Mouse (Mus musculus): ENCODE measurements around the gene Tm7sf2. TPM values are rescaled to one million over a fixed set of nuclear protein-coding genes. Genes with fewer than 3 reads are reported as not detected.
A peak's percentile ranks its signal among the peaks of the same experiment; 100 is the strongest.

Tm7sf2 gene
- polyA plus RNA-seq, 1 experiment from 2014 or later, result 43.7 TPM

DNA sequence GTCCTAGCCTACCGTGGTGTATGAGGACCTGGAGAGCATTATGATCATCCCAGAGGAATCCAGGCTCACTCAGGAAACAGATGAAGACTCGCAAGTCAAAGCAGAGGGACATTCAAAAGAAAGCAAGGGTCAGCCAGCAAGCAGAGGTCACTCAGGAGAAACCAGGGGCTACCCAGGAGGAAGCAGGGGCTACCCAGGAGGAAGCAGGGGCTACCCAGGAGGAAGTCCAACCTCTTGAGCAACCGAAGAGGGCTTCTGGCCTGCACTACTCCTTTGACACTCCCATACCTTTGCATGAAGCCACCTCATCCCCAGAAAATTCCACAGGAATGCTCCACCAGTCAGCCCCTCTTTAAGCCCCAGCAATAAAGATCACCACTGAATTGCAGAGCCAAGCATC lies 29.7 kb upstream of the Tm7sf2 start:
- WGBS, result 94% methylated on average over 3 of the region's 3 CpGs
- DNase-seq, result no peak
- H3K9me3 ChIP-seq (ENCODE audit: control insufficient read depth, low read length), result no peaks in the 10 kb centered on the region

DNA sequence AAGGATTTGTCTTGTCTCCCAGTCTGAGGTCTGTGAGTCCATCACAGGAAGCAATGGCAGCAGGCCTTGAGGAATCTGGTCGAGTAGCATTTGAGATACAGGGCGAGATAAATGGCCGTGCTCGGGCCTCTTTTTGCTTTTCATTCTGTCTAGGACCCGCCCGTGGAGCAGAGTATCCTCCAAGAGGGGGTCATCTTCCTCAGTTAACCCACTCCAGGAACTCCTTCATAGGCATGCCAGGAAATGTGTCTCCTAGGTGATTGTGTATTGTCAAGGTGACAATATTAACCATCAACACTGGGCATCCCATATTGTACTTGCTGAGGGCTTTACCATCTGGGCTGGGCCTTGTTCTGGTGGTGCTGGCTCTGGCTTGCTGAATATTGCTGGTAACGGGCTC lies 25.9 kb upstream of the Tm7sf2 start, which contains the start of gene AC131692.1:
TSS of gene AC131692.1 (plus strand) at position 301 of the 400 bp plus-strand sequence.
- 90% methylated on average over 7 of the region's 7 CpGs for WGBS
- H3K9ac ChIP-seq (replicated peaks; ENCODE audit: low read length), result no peak within 1 kb of the TSS

More for the DNA sequence above, 29.7 kb upstream of the Tm7sf2 start:
- Histone ChIP-seq H3K36me3 (ENCODE audit: control insufficient read depth, insufficient read depth, low read length) (no peaks in the 10 kb centered on the region), H3K9ac (replicated peaks; ENCODE audit: low read length) (no peak overlapping the region), H3K4me2 (ENCODE audit: low read length) (no peak overlapping the region), H3K27ac (replicated peaks; ENCODE audit: low read depth, low read length) (no peak overlapping the region), H3K27me3 (ENCODE audit: control insufficient read depth, insufficient read depth, low read length) (no peaks in the 10 kb centered on the region), H3K4me3 (replicated peaks; ENCODE audit: low read depth, low read length) (no peak overlapping the region), H3K4me1 (ENCODE audit: control insufficient read depth, insufficient read depth, low read length) (no peaks in the 10 kb centered on the region)
- ATAC-seq (ENCODE audit: low FRiP score, low TSS enrichment), result no peak

DNA sequence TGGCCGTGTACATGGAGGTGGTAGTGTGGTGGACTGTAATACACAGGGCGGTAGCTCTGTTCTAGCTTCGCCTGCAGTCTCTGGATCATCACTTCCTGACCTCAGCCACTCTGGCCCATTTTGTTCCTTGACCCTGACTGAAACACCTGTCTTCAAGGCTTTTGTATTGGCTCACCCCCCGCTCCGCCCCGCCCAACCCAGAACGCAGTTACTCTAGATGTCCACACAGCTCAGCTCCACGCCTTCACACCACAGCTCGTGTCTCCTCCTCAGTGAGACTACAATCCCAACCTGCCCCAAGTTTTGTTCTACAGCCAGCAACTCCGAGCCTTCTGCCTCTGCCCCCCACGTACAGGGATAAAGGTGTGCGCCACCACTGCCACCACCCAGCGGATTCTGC lies 20.7 kb upstream of the Tm7sf2 start:
- no peak overlapping the region for H3K27ac ChIP-seq (replicated peaks; ENCODE audit: low read depth, low read length)
- no peak for ATAC-seq (ENCODE audit: low FRiP score, low TSS enrichment)
- H3K36me3 ChIP-seq (ENCODE audit: control insufficient read depth, insufficient read depth, low read length), result peaks cover 5% of the 10 kb centered on the region; the same call in 1 of the 2 replicates
- no peak overlapping the region for H3K4me2 ChIP-seq (ENCODE audit: low read length)
- peaks cover 15% of the 10 kb centered on the region for H3K4me1 ChIP-seq (ENCODE audit: control insufficient read depth, insufficient read depth, low read length)
- no peak for DNase-seq
- no peaks in the 10 kb centered on the region for H3K9me3 ChIP-seq (ENCODE audit: control insufficient read depth, low read length)
- H3K9ac ChIP-seq (replicated peaks; ENCODE audit: low read length), result no peak overlapping the region
- no peaks in the 10 kb centered on the region for H3K27me3 ChIP-seq (ENCODE audit: control insufficient read depth, insufficient read depth, low read length)
- WGBS, result 94% methylated on average over 13 of the region's 13 CpGs
- no peak overlapping the region for H3K4me3 ChIP-seq (replicated peaks; ENCODE audit: low read depth, low read length)

More for the DNA sequence above, 25.9 kb upstream of the Tm7sf2 start, which contains the start of gene AC131692.1:
- Histone ChIP-seq H3K9me3 (ENCODE audit: control insufficient read depth, low read length) (no peaks in the 10 kb centered on the region), H3K4me1 (ENCODE audit: control insufficient read depth, insufficient read depth, low read length) (no peaks in the 10 kb centered on the region), H3K36me3 (ENCODE audit: control insufficient read depth, insufficient read depth, low read length) (peaks cover 5% of the 10 kb centered on the region; the same call in 1 of the 2 replicates), H3K4me3 (replicated peaks; ENCODE audit: low read depth, low read length) (no peak within 1 kb of the TSS), H3K4me2 (ENCODE audit: low read length) (no peak within 1 kb of the TSS), H3K27ac (replicated peaks; ENCODE audit: low read depth, low read length) (no peak within 1 kb of the TSS), H3K27me3 (ENCODE audit: control insufficient read depth, insufficient read depth, low read length) (no peaks in the 10 kb centered on the region)
- no peak for DNase-seq
- no peak for ATAC-seq (ENCODE audit: low FRiP score, low TSS enrichment)

DNA sequence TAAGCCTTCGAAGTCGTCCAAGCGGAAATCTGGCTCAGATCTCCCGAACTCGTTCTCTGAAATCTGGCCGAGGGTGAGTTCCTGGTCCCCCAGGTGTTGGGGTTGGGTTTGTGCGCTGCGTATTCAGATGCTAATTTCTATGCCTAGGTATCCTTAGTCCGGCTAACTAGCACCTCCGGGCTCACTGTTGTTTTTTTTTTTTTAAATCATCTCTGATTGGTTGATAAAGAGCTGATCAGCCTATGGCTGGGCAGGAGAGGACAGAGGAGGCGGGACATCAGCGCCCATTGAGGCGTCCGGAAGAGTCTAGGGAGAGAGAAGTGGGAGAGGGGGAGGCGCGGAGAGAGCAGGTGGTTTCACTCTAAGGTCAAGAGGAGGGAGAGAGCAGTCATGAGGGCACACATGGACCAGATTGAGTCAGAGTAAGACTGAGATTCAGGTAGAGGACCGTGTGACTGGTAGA lies 17.3 kb upstream of the Tm7sf2 start:
- no peak overlapping the region for H3K27ac ChIP-seq (replicated peaks; ENCODE audit: low read depth, low read length)
- H3K36me3 ChIP-seq (ENCODE audit: control insufficient read depth, insufficient read depth, low read length), result peaks cover 21% of the 10 kb centered on the region
- under 1% methylated on average over 17 of the region's 17 CpGs for WGBS
- no peaks in the 10 kb centered on the region for H3K9me3 ChIP-seq (ENCODE audit: control insufficient read depth, low read length)
- DNase-seq (peak; percentile 65), ATAC-seq (ENCODE audit: low FRiP score, low TSS enrichment) (0 out of 2 replicates have a peak, but pooled peaks have one; percentile 51)
- no peak overlapping the region; the same call in 1 of the 2 replicates for H3K9ac ChIP-seq (replicated peaks; ENCODE audit: low read length)
- H3K4me3 ChIP-seq (replicated peaks; ENCODE audit: low read depth, low read length), result peak overlapping the region; percentile 69
- H3K4me2 ChIP-seq (ENCODE audit: low read length), result peak overlapping the region; percentile 88
- peaks cover 16% of the 10 kb centered on the region for H3K4me1 ChIP-seq (ENCODE audit: control insufficient read depth, insufficient read depth, low read length)
- H3K27me3 ChIP-seq (ENCODE audit: control insufficient read depth, insufficient read depth, low read length), result no peaks in the 10 kb centered on the region

DNA sequence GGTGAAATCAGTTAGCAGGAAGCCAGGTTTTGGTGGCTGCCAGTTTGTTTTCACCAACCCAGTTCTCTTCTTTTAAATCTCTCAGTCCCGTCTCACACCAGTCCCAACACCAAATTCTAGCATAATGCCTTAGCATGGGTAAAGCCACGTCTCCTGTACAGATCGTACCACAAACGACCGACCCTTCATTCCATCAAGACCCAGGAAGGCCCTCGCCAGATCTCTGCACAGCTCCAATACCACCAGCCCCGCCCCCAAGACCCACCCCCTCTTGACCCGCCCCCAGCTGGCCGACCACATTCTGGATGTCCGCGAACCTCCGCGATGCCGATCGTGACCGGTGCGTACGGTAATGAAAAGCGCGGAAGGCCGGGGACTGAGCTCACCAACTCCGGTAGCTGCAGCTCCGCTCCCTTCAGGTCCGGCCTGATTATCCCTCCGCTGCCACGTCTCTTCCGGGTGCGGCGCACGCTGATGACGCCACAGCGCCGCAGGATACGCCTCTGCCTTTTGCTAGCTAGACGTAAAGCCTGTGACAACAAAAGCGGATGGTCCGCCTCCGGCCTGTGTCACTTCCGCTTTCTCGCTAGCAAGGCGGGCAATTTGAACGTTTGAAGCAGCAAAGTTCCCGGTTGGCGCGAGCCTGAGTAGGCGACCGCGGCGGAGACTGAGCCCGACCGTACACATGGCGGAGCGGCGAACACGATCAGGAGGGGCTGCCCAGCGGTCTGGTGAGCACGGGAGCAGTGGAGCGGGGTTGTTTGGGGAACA lies 16.5 kb upstream of the Tm7sf2 start, which contains the start of the genes Zfpl1 and Cdca5:
TSS of gene Zfpl1 (minus strand) at position 479 of the 771 bp plus-strand sequence.
TSS of gene Cdca5 (plus strand) at position 506 of the 771 bp plus-strand sequence.
- ATAC-seq (ENCODE audit: low FRiP score, low TSS enrichment) (peak; percentile 89), DNase-seq (peak; percentile 99)
- H3K9me3 ChIP-seq (ENCODE audit: control insufficient read depth, low read length), result no peaks in the 10 kb centered on the region
- peaks cover 16% of the 10 kb centered on the region for H3K4me1 ChIP-seq (ENCODE audit: control insufficient read depth, insufficient read depth, low read length)
- H3K27ac ChIP-seq (replicated peaks; ENCODE audit: low read depth, low read length), result peak within 1 kb of the TSS; percentile 74
- H3K4me3 ChIP-seq (replicated peaks; ENCODE audit: low read depth, low read length), result peak within 1 kb of the TSS; percentile 69
- no peaks in the 10 kb centered on the region for H3K27me3 ChIP-seq (ENCODE audit: control insufficient read depth, insufficient read depth, low read length)
- H3K36me3 ChIP-seq (ENCODE audit: control insufficient read depth, insufficient read depth, low read length), result peaks cover 26% of the 10 kb centered on the region
- WGBS, result under 1% methylated on average over 58 of the region's 58 CpGs
- H3K4me2 ChIP-seq (ENCODE audit: low read length), result peak within 1 kb of the TSS; percentile 88
- peak within 1 kb of the TSS; percentile 69 for H3K9ac ChIP-seq (replicated peaks; ENCODE audit: low read length)

DNA sequence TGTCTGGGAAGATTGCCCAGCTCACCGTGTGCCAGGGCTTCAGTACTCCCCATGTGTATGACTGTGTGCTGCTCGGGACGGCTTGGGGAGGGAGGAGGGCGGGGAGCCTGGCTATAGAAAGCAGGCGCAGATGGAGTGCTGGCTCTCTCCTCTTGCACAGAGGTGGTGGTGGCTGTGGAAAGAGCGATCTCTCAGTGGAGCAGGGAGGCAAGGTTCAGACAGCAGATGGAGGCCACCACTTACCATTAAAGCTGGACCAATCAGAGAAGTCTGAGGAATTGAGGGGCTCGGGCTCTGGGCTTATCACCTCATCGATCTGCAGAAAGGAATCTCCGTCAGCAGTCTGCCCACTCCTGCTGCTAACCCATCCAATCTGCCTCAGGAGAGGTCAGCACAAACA lies 14.0 kb upstream of the Tm7sf2 start, which contains the start of gene Gm28374:
TSS of gene Gm28374 (minus strand) at position 101 of the 400 bp plus-strand sequence.
- H3K4me1 ChIP-seq (ENCODE audit: control insufficient read depth, insufficient read depth, low read length), result peaks cover 16% of the 10 kb centered on the region
- no peak within 1 kb of the TSS for H3K27ac ChIP-seq (replicated peaks; ENCODE audit: low read depth, low read length)
- H3K4me3 ChIP-seq (replicated peaks; ENCODE audit: low read depth, low read length), result no peak within 1 kb of the TSS
- DNase-seq (no peak), ATAC-seq (ENCODE audit: low FRiP score, low TSS enrichment) (no peak)
- 93% methylated on average over 9 of the region's 9 CpGs for WGBS
- no peak within 1 kb of the TSS for H3K4me2 ChIP-seq (ENCODE audit: low read length)
- H3K9ac ChIP-seq (replicated peaks; ENCODE audit: low read length), result no peak within 1 kb of the TSS
- no peaks in the 10 kb centered on the region for H3K9me3 ChIP-seq (ENCODE audit: control insufficient read depth, low read length)
- no peaks in the 10 kb centered on the region for H3K27me3 ChIP-seq (ENCODE audit: control insufficient read depth, insufficient read depth, low read length)
- H3K36me3 ChIP-seq (ENCODE audit: control insufficient read depth, insufficient read depth, low read length), result peaks cover 26% of the 10 kb centered on the region

DNA sequence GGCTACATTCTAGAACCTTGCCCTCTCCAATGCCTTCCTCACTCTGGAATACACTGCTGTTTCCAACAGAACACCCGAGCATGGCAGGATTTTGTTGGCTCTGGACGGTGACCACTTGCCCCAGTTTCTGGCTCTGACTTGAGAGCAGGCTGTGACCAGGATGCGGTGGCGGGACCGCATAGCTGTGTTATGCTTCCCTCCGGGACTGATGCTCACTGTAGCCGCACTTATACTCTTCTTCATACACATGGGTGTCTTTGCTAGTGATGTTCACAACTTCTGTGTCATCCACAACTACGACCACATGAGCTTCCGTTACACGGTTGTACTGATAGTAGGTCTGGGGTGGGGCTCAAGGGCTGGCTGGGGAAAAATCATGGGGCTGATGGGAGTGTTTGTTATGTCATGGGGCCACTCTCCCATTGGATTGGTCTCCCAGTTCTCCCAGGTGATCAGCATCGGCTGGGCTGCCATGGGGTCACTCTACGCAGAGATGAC lies 11.9 kb upstream of the Tm7sf2 start, which contains the start of gene Tmem262:
TSS of gene Tmem262 (plus strand) at position 51 of the 498 bp plus-strand sequence.
- Histone ChIP-seq H3K4me1 (ENCODE audit: control insufficient read depth, insufficient read depth, low read length) (peaks cover 17% of the 10 kb centered on the region), H3K36me3 (ENCODE audit: control insufficient read depth, insufficient read depth, low read length) (peaks cover 27% of the 10 kb centered on the region), H3K27ac (replicated peaks; ENCODE audit: low read depth, low read length) (no peak within 1 kb of the TSS), H3K9ac (replicated peaks; ENCODE audit: low read length) (no peak within 1 kb of the TSS), H3K4me3 (replicated peaks; ENCODE audit: low read depth, low read length) (no peak within 1 kb of the TSS), H3K4me2 (ENCODE audit: low read length) (no peak within 1 kb of the TSS), H3K27me3 (ENCODE audit: control insufficient read depth, insufficient read depth, low read length) (no peaks in the 10 kb centered on the region), H3K9me3 (ENCODE audit: control insufficient read depth, low read length) (no peaks in the 10 kb centered on the region)
- no peak for ATAC-seq (ENCODE audit: low FRiP score, low TSS enrichment)
- 96% methylated on average over 12 of the region's 12 CpGs for WGBS
- DNase-seq, result no peak

DNA sequence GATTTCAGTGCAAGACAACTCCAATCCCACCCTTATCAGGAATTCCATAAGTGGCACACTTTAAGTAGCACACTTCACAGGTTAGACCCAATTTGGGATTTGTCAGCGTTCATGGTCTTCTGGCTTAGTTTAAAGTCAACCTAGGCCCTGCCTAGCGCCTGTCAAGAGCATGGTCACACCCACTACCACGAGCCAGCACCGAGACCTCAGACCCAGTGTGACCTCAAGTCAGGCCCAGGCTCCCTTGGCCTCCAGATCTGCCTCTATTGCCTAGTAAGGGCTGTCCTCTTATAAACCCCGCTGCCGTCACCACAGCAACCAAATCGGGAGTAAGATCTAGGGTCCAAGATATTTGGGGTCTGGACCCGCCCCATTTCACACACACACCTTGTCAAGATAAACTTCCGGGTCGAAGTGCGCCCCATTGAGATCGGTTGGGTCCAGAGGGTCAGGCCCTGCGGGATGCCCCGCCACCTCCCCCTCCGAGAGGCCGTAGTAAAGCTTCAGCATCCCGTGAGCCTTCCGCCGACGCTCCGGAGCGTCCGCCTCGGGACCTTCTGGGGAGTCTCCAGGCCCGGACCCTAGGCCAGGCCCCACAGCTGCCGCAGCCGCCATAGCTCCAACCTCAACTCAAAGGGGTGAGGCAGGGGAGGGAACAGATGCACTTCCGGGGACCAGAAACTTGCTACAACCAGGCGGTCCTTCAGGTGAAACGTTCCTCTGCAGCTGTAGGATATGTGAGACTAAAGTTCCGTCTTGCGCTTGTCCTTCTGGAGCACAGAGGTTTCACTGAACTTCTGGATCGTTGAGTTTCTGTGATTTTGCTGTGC lies 8.6 kb upstream of the Tm7sf2 start, which contains the start of gene Vps51:
TSS of gene Vps51 (minus strand) at position 668 of the 830 bp plus-strand sequence.
- WGBS, result 2% methylated on average over 33 of the region's 33 CpGs
- H3K27ac ChIP-seq (replicated peaks; ENCODE audit: low read depth, low read length), result peak within 1 kb of the TSS; percentile 81
- no peaks in the 10 kb centered on the region for H3K27me3 ChIP-seq (ENCODE audit: control insufficient read depth, insufficient read depth, low read length)
- peak within 1 kb of the TSS; percentile 69 for H3K9ac ChIP-seq (replicated peaks; ENCODE audit: low read length)
- H3K4me2 ChIP-seq (ENCODE audit: low read length), result peak within 1 kb of the TSS; percentile 91
- DNase-seq, result peak; percentile 93
- ATAC-seq (ENCODE audit: low FRiP score, low TSS enrichment), result peak; percentile 86
- peaks cover 8% of the 10 kb centered on the region for H3K4me1 ChIP-seq (ENCODE audit: control insufficient read depth, insufficient read depth, low read length)
- peaks cover 34% of the 10 kb centered on the region for H3K36me3 ChIP-seq (ENCODE audit: control insufficient read depth, insufficient read depth, low read length)
- no peaks in the 10 kb centered on the region for H3K9me3 ChIP-seq (ENCODE audit: control insufficient read depth, low read length)
- H3K4me3 ChIP-seq (replicated peaks; ENCODE audit: low read depth, low read length), result peak within 1 kb of the TSS; percentile 77
